Mouse (Mus musculus) layer of hippocampus, adult 18-20 months (tissue): Measurements from ENCODE around the gene Abhd15. TPM values are rescaled to one million over a fixed set of nuclear protein-coding genes. Genes with fewer than 3 reads are reported as not detected.
A peak's percentile ranks its signal among the peaks of the same experiment; 100 is the strongest.

Experiments
- DNase-seq, 2 experiments: peaks; one replicate each; pipeline ENCODE4 v3.0.0; 2022; ENCODE audit warnings: low spot score in 2 of 2
- long read RNA-seq: library from polyadenylated mRNA; stranded (forward); transcript quantifications from one replicate; pipeline ENCODE4 v2.0.0, GENCODE M21; 2021
- total RNA-seq, 2 experiments: library from RNA; stranded (reverse); gene quantifications; 2 replicates each; pipeline ENCODE4 v1.2.3; 2021

Gene Abhd15
- 1 to 10 TPM; 1.4 to 1.7 TPM for total RNA-seq
- long read RNA-seq, partial matches to known transcripts, result 0 of 15 reads
- long read RNA-seq, other reads (novel, unspliced or antisense), result 12 of 15 reads

DNA sequence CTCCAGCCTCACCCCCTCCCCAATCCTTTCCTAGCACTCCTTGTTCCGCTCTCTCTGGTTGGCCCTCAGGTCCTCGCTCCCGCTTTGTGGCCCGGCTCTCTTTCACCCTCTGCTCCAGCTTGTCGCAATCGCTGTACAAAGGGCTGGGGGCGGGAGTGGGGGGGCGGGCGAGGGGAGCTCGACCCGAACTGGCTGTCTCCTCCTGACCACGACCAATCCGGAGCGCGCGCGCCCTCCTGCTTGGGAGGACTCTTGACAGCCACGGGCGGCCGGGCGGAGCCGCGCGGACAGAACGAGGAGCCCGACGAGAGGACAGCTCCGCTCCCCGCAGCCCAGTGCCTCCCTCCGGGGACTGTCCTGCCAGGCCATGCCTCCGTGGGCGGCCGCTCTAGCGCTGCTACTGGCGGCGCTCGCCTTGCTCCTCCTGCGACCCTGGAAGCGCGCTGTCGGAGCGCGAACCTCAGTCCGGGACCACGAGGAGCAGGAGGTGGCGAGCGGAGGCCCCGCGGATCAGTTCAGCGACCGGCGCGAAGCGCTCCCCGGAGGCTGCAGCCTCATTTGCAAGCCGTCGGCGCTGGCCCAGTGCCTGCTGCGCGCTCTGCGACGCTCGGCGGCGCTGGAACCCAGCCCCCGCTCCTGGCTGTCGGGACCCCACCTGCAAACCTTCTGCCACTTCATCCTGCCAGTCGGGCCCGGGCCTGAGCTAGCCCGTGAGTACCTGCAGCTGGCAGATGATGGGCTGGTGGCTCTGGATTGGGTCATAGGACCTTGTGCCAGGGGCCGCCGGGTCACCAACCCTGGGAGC, at the start of gene Abhd15:
Gene Abhd15, plus strand, starts transcription at position 290 of the 805 bp plus-strand sequence.
- DNase-seq, result no peak

DNA sequence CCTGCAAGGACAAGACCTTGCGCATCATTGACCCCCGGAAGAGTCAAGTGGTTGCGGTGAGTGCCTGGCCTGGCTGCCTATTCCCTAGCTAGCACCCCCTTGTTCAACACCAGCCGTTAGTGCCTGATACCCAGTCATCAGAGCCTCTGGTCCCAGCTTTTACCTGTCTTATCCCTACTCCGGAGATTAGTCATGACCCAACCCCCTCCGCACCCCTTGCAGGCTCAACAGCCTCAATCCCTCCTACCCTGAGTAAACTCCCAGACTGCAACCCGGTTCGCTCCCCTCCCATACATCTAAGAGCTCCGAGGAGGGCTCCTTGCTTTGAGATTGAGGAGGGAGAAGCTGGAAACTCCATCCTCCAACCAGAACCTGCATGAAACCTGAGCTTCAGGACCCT, 48.4 kb upstream of the Abhd15 start:
- DNase-seq, result no peak

DNA sequence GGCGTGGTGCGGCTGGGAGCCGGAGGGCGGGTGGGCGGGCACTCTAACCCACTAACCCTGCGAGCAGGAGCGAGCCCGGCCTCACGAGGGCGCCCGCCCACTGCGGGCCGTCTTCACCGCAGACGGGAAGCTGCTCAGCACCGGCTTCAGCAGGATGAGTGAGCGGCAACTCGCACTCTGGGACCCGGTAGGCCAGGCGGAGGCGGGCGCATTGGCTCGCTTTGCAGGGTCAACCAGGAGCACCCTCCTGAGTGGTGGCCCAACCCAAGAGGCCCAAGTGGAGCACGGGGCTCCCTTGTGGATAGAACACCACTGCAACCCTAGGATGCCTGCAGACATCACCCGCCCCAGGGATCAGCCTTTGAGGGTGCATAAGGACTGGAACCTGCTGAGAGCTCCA, 47.8 kb upstream of the Abhd15 start:
- peak in 1 of 2 experiments; percentile 67 for DNase-seq

DNA sequence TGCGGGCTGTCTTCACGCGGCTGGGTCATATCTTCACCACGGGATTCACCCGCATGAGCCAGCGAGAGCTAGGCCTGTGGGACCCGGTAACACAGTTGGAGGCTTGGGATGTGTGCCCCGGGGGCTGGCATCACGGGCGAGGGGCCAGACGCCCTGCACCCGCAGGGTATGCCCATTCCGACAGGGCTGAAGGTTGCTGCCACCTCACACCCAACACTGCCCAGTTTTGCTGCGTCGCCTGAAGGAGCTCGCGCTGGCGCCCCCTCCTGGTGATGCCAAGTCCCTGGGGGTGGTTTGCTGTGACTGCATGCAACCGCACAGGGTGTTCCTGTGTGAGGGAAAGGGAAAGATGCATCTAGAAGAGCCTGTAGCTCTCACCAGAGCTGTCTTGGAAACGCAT, 47.1 kb upstream of the Abhd15 start:
- peak; percentile 69 to 82 for DNase-seq

DNA sequence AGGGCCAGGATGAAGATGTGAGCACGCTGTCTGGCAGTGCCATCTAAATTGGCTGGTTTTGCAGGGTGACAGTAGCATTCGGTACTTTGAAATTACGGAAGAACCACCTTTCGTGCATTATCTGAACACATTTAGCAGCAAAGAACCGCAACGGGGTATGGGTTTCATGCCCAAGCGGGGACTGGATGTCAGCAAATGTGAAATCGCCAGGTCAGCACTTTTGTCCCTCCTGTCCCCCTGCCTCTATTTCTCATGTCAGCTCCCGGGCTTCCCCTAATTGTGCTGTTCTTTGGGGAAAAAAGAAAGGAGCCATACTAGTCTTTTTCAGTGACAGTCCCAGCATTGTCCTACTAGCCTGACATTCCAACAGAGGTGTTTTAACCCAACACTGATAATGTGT, 46.5 kb upstream of the Abhd15 start:
- DNase-seq, result no peak

DNA sequence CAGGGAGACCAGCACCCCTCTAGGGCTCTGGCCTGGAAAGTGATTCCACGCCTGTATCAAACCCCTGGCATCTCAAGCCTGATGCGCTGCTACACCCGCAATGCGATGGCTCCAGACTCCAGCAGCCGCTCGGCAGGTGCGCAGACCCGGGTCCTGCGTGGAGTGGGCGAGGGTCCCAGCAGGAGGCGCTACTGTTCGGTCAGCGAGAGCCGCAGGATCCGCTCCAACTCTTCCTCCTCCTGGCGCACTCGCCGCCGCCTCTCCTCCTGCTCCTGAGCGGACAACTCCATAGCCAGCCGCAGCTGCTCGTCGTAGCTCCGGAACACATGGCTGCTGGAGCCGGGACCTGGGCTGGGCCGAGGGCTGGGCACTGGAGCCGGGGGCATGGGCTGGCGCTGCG, 43.5 kb upstream of the Abhd15 start:
- no peak for DNase-seq

DNA sequence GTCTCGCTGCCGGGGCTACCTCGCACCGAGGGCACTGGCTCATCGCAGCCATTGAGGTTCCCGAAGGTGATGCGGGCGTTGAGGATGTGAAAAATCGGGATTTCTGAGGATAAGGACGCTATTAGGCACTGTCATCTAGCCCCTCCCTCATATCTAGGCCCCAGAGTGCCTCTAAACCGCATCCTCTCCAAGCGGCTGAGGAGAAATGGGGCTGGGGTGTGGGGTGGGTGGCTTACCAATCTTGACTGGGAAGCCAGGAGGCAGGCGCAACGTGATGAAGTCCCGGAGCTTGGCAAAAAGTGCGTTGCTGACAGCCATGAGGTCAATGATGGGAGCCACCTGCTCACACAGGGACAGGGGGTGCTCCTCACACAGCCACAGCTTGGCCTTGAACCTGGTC, 42.1 kb upstream of the Abhd15 start:
- DNase-seq, result no peak

DNA sequence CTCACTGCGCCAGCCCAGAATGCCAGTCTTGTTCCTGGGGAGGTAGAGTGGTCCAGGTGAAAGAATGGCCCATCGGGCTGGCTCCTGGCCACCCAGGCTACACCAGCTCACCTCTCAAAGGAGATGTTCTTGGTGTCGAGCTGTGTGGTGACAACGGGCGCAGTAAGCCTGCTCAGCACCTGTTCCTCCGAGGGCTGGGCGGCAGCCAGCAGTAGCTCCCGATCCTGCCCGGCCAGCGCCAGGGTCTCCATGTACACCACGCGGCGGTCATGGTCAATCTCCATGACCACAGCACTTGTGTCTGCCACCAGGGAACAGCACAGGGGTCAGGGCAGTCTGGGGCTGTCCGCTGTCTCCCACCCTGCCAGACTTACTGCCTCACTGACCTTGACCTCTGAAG, 38.7 kb upstream of the Abhd15 start:
- DNase-seq, result no peak

DNA sequence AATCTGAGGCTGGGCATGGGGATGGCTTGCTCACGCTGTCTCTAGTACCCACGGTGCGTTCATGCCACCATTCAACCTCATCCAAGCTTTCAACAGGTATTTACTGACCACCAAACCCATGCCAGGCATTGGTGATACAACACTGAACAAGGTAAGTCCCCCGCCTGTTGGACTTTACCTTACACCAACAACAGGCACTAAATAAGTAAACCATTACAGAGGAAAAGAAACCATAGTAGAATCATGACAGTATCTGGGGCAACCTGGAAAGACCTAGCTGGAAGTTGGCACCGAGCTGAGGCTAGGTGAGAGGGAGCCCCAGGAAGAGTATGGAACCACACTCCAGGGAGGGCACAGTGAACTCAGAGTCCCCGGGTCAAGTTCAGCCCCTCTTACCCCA, 38.0 kb upstream of the Abhd15 start:
- DNase-seq, result no peak

DNA sequence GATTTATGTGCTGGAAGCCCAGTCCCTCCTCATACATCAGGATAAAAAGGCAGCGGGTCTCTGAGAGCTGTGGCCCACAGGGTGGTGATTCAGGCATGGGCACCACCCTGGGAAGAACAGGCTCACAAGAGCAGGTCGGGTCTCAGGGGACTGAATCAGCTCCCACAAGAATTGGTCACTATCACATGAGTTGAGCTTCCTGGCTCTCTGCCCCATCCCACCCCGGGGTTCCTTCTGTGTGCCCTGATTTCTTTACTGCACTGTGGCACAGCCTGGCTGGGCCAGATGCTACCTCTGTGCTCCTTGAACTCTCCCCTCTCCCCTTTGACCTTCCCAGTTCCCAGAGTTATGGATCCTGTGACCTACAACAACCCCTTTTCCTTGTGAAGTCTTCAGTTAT, 31.9 kb upstream of the Abhd15 start:
- DNase-seq, result no peak

DNA sequence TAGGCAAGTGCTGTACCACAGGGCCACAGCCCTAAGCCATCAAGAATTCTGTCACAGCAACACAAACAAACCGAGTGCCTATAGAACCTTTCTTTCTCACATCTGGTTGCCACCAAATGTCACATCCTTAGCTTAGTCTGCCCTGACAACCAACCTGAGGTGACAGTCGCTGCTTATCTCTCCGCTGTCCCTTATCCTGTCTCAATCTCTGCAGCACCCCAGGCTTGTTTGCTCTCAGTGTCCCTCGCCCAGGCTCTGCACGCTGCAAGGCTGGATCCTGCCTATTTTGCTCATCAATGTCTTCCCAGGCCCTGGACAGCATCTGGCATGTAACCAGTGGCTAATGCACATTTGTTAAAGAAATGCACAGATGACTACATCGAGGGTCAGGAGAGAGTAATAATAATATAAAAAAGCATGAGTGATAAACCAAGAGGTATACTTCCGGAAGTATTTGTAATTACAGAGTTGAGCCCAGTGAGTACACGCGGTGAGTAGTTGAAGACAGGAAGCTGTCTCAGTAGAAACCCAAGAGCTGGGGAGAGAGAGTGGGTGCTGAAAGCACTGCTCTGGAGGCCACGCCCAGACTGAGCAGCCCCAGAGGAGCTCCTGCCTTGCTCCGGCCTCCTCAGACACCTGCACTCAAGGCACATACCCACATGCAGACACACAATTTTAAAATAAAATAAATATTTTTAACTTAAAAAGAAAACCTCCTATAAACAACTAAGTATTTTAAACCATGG, 31.2 kb upstream of the Abhd15 start:
- DNase-seq, result no peak

DNA sequence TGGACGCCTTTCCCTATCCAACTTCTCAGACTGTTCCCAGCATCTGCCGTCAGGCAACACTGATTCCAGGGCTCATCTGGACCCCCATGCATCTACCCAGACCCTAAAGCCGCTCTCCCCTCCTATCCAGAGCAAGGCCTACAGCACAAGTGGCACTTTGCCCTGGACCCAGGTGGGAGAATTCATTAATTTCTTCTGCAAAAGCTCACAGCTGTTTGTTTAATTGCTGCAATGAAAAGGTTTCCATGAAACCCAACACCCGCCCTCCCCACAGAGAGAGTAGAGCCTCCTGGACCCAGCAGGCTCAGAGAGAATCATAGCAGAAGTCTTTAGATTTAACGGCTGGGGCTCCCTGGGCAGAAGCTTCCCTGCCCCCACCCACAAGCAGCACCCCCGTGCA, 29.7 kb upstream of the Abhd15 start:
- no peak for DNase-seq

DNA sequence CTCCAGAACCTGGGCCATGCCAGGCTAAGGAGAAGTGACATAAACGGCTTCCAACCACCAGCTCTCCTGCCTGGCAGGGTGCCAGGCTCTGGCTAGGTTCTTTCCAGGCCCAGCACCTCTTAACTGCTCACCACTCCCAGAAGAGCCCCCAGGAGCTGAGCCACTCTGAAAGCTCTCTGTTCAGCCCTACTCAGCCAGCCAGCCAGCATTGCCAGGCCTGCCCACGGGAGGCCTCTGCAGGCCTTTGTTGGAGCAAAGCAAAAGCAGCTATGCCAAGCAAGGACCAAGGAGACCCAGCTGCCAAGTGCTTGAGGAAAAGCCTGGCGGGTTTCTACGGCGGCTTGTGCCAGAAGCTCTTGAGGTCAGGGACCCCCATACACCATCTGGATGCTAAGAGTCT, 28.1 kb upstream of the Abhd15 start:
- DNase-seq, result peak in 1 of 2 experiments; percentile 67

DNA sequence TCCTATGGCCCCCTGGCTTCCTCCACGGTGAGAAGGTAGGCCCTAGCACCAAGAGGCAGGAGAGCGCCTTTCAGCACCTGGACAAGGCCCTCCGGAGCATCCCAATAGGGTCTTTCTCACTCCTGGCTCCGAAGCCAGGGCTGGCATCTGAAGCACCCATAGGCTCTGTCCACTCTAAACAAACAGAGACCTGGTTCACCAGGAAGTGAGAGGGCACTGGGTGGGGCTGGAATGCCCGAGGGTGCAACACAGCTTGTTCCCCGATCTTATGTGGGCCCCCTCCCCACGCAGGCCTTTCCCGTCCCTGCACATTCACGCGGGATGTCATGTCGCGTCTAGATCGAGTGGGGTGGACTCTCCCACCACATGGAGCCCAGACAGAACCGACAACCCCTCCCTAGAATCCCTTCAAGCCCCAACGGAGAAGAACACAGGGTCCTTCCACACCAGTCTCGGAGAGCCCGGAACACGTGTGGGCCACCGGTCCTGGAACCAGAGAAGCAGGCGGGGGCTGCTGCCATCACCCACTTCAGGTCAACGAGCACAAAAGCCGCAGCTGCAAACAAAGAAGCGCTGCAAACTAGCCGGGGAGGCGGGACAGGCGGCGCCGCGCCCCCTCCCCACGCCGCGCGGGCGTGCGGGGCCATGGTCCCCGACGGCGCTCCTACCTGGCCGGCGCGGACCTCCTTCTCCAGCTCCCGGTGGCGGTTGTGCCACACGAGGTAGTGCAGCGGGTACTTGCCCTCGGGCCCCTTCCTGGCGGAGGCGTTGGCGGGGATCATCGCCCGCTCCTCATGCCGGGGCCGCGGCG, 25.9 kb upstream of the Abhd15 start:
- DNase-seq, result no peak

DNA sequence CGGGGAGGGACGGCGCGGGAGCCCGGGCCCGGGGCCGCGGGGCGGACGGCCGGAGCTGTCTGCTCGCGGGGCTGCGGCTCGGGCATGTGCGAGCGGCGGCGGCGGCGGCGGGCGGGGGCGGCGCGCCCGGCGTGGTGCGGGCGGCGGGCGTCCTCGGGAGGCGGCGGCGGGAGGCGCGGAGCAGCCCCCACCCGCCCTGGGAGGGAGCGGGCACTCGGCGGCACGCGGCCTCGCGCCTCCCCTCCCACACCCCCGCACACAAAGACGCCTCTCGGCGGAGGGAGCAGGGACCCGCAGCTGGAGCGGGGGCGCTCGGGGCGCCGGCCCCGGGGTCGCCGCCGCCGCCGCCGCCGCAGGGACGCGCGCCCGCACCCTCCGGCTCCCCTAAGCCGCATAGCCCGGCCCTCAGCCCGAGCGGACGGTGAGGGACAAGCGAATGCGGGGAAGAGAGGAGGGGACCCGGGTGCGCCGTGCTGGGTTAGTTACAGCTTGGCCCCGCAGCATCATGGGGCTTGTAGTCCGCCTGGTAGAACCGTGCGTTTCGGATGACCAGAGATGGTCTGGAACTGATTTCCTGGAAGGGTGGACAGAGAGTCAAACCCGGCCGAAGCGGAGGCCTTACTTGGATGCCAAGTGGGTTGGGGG, 25.2 kb upstream of the Abhd15 start, which contains the start of gene Ankrd13b:
Gene Ankrd13b, minus strand, starts transcription at position 88 of the 645 bp plus-strand sequence.
- DNase-seq, result peak in 1 of 2 experiments; percentile 86

DNA sequence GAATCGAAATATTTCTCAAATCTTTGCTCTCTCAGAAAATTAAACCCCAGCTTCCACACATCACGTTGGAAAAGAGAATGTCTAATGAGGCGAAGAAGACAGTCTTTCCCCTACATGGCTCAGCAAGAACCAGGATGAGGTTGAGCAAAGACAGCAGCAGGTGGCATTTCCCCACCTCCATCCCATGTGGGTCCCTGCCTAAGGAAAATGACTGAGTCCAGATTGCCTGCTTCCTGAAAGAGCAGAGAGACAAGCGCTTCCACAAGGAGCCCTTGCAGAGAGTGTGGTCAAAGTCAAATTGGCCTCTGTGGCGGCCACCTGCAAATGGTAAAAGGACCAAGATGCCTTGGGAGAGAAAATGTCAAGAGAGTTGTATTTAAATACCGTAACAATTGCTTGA, 24.5 kb upstream of the Abhd15 start:
- DNase-seq, result peak in 1 of 2 experiments; percentile 68

DNA sequence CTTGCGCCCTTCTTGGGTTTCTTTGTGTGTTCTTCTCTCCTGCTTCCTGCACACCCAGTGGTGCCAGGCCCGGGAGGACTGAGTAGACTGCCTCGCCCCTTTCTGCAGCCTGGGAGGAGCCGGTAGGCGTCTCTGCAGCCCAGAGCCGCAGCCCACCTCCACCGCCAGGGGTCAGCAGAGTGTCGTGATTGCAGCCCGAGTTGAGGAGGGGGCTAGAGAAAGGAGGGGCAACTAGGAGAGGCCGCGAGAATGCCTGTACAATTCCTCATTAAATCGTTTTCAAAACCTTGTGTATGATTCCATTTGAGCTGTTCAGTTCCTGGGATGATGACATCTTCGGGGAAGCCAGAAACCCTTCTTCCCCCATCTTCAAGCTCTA, 23.8 kb upstream of the Abhd15 start:
- peak; percentile 88 to 94 for DNase-seq

DNA sequence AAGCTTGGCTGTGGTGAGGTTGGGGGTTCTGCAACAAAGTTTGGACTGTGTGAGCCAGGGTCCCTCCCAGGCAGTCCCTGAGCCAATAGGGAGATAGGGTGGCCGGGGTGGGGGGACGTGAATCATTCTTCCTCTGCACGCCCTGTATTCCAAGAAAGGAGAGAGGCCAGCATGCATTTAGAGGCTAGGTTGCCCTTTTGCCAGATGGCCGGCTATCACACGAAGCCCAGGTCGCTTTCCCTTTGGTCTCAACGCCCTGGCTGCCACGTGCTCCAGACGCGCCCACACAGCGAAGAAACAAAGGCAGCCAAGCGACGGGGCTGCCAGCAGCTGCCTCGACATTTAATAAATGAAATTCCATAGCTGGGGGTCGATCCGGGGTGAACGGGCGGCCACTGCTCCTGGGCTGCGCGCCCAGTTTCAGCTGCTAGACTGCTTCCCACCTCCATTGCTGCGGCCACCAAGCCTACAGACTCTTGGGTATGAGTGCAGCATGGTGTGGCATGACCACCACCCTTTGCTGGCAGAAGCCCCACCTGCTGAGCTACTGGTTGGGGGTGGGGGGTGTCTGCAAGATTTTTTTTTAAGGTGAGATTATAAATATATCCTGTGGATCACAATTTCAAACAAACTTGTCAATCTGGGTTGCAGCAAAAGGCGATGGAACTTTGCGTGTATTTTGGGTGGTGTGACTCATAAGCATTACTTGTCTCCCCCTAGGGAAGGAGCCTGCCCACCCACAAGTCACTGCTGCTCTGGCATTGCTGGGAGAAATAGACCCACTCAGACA, 23.2 kb upstream of the Abhd15 start:
- peak in 1 of 2 experiments; percentile 62 for DNase-seq

DNA sequence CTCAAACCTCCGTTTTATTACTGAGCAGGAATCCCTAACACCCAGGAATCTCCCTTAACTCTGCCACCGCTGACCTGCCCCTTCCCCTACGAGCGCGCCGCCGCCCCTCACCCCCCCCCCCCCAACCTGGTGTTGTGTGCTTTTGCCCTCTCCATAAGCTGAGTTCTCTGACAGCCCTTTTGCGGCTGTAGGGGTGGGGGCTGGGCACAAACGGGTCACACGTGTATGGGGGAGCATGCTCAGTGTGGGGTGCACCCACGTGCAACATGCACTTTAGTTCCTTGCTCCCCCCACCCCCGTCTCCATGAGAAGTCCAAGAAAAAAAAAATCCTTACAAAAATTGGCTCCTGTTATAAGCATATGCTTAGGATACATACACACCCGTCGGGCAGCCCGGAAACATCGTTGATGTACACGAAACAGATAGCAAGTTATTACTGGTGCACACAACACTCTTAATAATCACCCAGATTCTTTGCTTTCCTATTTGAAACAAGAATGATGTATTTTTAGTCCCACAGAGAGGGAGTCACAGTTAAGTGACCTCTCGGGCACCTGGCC, 22.5 kb upstream of the Abhd15 start:
- peak in 1 of 2 experiments; percentile 67 for DNase-seq

DNA sequence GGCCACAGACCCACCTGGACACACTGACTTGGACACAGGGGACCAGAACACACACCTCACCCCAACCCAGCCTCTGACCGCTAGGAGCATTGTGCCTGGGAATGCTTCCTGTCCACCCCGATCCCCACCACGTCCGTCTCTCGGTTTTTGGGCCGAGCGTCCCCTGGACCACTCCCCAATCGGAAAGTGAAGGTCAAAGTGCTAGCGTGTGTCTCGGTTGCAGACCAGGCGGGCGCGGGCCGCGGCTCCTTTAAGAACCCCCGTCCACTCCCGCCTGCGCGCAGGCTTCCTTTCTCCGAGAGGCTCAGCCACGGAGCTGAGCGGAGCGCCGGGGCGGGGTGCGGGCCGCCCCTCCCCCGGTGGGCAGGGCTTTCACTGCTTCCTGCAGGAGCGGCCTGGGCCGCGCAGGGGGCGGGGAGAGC, 22.0 kb upstream of the Abhd15 start:
- DNase-seq, result peak; percentile 91 to 95
